Mouse (Mus musculus) mesoderm, embryonic 11.5 days (tissue): ENCODE data around the gene Gstm5.

Experiments used
- DNase-seq: peaks from one replicate; pipeline ENCODE4 v3.0.0-alpha.2; 2012; ENCODE audit warnings: low read depth, low spot score

The Gstm5 gene

DNA sequence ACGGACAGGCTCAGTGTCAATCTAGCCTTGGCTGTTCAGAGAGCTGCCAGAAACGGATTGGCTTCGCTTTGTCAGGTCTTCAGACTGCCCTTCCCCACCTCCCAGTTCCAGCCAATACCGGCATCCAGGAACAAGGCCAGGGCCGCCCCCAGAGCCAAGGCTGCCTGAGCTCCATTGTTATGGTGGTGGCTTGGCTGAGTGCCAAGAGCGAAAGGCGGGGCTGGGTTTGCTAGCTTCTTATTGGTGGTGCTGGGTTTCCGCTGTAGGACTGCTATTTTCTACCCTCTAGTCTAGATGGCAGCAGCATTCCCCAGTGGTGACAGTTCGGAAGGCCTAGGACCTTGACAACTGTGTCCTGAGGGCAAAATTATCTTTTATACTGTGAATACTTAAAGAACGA is 36.0 kb downstream of the Gstm5 start, which contains the start of gene Gstm7:
Gene Gstm7 (minus strand): TSS at position 148 of the 400 bp plus-strand sequence.
- peak; percentile 97 for DNase-seq

DNA sequence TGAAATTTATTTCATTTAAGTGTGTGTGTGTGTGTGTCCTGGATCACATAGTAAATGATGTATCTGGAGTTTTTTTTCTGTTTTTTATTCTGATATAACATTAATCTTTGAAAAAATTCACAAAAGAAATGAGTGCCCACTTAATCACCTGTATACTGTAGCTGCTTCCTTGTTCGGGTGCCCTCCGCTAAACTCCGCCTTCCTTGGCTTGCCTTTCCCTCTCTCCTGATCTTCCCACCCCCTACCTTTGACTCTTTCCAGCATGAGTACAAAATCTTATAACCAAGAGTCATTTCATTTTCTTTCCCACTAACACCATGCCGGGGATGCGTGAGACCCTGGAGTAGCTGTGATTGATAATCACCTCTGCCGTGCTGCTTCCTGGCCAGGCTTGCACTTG is 36.5 kb downstream of the Gstm5 start:
- DNase-seq = no peak

DNA sequence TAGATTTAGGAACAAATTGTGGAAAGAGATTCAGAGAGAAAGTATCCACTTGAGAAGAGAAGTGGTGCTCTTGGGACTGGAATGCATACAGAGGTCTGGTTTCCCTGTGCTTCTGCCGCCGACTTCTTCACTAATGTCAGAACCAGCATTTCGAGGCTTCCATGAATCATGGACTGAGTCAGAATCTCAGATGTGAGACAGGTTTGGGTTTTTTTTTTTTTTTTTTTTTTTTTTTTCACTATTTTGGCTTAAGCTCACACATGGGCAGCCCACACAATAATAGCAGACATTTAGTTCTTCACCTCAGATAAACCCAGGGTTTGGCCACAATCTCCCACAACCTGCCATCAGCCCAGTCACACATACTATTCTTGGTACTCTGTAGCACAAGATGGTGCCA is 39.6 kb downstream of the Gstm5 start:
- DNase-seq = no peak

DNA sequence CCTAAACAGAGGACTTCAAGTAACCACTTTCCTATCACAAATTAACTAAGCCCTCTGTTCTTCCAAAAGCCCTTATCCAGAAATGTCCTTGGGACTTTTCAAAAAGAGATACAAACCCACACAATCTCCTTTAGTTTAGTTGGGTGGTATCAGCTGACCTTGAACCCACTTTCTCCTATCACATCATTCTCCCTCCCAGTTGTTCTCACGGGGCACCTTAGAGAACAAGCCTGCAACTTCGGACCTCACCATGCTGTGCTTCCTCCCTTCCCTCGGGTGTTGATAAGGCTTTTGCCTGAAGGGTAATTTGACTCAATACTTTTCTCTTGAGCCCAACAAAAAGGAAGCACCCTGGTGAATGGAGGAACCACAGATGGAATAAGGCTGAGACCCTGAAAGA is 40.3 kb downstream of the Gstm5 start:
- DNase-seq = no peak

DNA sequence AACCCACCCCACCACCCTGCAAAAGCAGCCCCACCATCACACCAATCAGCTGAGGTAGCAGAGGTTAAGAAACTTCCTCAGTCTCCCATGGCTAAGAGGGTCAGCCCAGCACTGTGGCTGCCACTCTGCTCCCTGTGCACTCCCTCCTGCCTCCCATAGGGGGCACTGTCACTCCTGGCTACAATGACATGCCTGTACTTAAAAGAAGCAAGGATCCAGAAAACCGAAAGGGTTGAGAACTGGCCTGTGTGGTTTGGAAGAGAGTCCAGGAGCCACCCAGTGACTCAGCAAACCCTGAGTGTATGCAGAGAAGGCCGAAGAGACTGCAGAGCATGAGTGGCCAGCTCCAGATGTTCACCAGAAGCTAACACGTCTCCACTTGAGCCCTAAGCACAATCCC is 43.8 kb downstream of the Gstm5 start:
- DNase-seq = peak; percentile 59

DNA sequence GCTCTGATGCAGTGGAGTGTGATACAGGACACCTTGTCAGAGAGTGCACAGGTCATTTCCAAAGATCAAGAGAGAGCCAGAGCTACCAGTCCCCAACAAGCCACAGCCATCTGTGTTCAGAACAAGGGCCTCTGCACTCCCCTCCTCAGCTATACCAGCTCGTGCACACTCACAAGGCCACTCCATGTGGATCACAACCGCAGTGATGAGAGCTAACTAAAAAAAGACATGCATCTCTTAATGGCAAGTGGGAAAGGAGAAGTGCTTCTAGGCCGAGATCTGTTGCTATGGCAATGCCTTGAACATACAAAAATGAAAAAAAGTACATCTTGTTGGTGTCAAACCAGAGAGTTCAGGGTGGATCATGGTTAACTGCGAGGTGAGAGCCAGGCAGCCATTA is 44.2 kb downstream of the Gstm5 start:
- no peak for DNase-seq

DNA sequence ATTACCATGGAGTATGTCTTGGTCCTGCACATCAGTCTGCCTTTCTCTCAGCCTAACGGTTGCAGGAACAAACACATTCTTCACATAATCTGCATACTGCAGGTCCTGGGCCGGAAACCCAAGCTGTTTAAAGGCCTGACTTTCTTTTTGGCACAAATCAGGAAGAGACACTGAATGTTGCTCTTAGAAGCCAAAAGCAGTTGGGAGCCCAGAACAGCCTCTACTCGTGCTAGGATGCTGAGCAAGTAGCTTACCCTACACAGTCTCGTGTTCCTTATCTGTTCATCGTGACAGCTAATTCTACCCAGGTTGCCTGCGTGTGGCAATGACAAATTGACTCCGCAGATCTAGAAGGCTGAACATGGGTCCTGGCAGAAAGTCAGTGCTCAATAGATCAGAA is 44.9 kb downstream of the Gstm5 start:
- no peak for DNase-seq

DNA sequence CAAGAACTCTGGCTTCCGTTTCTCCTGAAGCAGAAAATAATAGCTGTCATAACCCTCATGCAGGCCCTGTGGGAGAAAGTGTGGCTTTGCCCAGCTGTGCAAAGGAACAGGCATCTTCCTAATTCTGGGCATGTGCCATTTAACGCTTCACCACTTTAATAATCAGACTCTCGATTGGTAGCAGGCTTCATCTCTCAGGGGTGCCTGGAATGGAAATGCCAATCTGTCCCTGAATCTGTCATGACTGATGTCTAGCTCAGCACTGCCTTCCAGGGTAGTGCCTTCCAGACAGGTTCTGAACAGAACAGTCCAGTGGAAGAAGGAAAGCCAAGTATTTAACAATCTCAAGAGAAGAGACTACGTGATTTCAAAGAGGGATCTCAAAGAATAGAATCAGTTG is 45.6 kb downstream of the Gstm5 start:
- no peak for DNase-seq

DNA sequence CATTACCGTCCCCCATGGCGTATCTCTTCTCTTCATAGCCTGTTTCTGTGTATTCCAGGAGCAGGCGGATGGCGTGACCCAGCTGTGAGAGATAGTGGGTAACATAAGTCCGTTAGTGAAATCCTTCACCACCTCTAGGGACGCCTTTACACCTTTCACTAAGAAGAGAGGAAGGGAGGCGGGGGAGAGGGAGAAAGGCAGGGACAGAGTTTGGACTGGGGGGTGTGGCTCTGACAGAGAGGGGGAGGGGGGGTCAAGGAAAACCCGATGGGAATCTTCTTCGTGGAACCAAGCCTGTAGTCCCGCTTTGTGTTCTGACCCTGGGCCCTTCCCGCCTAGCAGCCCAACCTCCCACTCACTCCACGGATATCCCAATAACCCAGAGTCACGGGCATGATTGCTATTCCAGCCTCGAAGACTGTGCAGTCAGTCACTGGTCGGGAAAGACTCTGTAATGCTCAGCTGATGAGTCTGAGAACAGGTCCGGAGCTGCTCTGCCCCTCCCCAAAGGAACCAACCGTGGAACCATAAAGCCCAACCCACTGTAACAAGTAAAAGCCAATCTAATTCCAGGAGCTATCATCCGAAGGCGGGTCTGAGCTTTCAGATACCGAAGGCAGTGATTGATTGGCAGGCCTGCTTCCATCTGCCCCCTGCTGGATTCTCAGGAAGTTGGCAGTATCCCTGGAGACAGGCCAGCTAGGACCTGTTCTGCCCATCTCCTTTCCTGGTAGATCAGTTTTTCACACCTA is 47.8 kb downstream of the Gstm5 start, which contains the start of gene Gstm6:
Gene Gstm6 (minus strand): TSS at position 511 of the 752 bp plus-strand sequence.
- peak; percentile 12 for DNase-seq

DNA sequence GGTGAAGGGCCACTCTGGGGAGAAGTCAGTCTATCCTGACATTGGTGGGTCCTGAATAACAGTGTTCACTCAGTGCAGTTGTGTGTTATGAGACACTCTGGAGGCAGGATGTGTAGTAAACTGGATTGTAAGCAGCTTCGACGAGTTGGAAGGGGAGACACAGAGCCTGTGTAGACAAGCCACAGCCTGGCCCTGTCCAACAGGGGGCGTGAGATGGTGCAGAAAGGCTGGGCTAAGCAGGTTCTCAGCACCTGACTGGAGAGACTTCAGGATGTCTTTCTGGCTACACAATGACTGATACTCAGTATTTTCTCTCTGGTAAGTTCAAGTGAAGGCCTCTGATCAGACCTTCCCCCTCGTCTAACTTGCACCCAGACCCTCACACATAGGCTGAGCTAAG is 50.1 kb downstream of the Gstm5 start:
- no peak for DNase-seq
